Mouse (Mus musculus) adrenal gland (tissue): ENCODE measurements at regions not wholly inside any gene's neighbourhood (a gene's known extent, or its start where the extent isn't known, plus 50 kb on each side); places are given as distances from the start of the nearest gene placed in this dataset.
"Not testable (repeated sequence)": the region's sequence is repeated elsewhere in the genome, so short reads cannot be mapped to it uniquely, and the experiment has no call there.

ENCODE experiments used
- intact Hi-C: fragments of 180-260 bp; cut with DNase I; formaldehyde crosslinking; loops from one replicate; pipeline ENCODE4 v1.15.1; 2025

GRCm38 (mm10) chr3:137217926-137218325 is 122.9 kb upstream of the Emcn start:
- intact Hi-C loops: no loop called here

DNA sequence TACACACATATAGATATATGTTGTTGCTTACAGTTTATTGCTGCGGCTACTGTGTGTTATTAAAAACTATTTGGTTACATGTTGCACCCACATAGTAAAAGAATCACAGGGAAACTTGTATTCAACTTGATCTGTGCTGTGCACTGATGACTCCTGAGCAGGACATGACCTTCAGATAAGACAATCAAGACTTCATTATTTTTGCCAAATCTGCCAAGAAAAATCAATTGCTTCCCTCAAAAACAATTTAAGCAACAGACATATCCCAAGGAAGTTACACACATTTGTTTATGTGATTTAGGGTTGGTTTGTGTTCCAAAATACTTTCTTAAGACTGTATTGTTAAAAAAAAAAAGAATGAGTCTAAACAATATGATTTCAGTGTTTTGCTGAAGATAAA is 114.7 kb upstream of the Emcn start:
- intact Hi-C loops: no loop called here

- intact Hi-C loops: no loop called here
Measured at GRCm38 (mm10) chr3:137227122-137227838, 113.6 kb upstream of the Emcn start.

DNA sequence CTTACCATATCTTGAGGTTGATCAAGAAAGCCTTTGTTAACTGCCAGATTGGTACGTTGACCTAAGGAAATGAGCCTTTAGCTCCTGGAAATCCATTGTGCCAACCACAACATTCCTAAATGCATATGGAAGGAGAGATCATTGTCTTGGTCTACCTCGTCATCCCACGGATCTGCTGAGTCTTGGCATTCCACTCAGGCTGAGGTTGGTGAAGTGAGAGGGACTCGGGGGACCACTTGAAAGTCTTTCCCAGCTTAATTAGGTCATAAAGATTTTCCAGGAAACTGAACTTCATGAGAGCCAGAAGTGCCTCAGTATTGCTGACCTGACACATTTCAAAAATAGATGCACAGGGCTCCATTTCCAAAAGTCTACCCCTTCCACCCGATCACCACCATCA is 112.5 kb upstream of the Emcn start:
- intact Hi-C loops: no loop called here

DNA sequence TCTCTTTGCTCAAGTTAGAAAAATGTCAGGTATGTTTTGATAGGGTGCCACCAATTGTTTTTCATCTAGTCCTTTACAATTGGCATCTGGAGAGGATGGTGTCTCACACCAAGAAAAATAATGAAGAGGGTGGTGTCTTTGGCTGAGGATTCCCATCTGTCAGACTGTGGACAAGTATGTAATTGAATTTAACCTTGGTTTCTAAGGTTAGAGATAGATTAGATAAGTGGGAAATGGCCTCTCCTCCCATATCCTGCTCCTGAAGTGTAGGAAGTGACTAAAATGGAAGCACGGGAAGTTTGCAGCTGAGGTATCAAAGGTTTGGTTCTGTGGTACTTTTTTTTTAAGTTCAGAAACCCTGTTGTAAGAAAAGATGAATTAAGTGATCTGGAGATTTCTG is 98.0 kb upstream of the Emcn start:
- intact Hi-C loops: loop anchor here (10.0 kb wide), 1 partner anchor 102 kb away; the partner anchor contains the start of gene Emcn

- intact Hi-C loops: no loop called here
Measured at GRCm38 (mm10) chr3:137263907-137264306, 77.0 kb upstream of the Emcn start.

DNA sequence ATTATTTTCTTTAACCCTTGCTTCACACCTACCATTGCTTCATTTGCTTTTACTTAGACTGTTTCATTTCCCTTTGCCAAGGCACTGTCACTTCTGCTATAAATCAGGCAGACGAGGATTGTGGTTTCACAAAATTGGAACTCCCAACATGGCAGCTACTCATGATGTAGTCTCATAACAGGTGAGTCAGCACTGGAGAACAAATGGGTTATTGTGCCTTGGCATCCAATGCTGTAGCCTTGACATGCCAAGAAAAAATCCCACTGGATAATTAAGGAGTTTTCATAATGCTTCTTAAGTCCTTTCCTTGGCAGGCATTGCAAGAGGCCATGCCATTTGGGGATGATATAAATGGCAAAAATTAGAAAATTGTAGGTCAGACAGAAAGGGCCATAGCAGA is 73.1 kb upstream of the Emcn start:
- intact Hi-C loops: no loop called here

DNA sequence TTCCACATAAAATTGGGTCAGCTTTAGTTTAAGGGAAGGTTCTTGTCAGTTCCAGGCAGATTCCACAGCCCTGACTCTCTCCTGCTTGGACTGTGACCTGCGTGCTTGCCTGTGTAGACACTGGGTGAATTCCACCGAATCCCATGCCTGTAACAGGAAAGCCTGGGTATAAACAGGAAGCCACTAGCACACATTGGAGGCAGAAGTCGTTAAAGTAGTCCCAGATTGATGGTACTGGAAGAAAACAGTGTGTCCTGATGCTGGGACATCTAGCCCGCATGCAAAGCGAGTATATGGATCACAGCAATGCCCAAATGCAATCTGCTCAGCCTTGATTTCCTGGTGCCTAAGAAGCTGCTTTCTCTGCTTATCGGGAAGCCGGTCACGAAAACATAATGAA is 65.4 kb upstream of the Emcn start:
- intact Hi-C loops: no loop called here

DNA sequence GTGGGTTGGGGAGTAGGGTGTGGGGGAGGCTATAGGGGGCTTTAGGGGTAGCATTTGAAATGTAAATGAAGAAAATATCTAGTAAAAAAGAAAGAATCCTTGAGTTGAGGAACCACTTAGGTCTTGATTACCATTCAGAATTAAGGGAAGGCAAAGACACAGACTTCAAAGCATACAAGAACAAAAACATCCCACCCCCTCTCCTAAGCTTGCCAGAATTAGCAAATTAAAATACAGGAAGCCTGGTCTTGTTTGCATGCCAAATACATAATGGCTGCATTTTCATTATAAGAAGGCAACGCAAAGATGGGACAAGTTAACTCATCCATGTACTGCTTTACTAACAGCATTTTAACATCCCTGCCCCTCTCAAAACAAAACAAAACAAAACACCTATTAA is 61.6 kb upstream of the Emcn start:
- intact Hi-C loops: no loop called here

- intact Hi-C loops: no loop called here
Measured at GRCm38 (mm10) chr3:137281052-137281451, 59.8 kb upstream of the Emcn start.

GRCm38 (mm10) chr3:137287558-137287957 is 53.3 kb upstream of the Emcn start:
- intact Hi-C loops: not testable (repeated sequence)

DNA sequence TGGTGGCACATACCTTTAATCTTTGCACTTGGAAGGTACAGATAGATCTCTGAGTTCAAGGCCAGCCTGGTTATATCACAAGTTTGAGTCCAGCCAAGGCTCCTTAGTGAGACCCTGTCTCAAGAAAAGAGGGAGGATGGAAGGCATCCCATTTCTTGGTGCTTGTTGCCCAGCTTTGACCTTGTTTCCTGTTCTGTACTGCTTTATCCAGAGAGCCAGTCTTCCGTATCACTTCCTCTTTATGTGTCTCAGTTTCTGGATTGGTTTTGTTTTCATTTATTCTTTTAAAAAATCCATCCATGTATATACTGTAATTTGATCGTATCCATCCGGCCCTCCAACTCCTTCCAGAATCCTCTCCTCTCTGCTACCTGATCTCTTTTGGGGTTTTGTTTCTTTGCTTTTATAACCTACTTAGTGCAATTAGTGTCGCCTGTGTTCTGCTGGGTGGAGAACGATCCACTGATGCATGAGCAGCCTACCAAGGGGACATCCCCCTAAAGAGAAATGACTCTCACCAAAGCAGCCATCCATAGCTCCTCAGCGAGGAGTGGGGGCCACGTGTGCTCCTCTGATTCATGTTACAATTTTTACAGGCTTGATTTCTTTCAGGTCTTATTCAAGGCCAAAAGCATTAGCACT is 52.4 kb upstream of the Emcn start:
- intact Hi-C loops: no loop called here

GRCm38 (mm10) chr3:137288943-137289682 is 51.8 kb upstream of the Emcn start:
- intact Hi-C loops: no loop called here

GRCm38 (mm10) chr3:137289683-137289984 is 51.2 kb upstream of the Emcn start:
- intact Hi-C loops: no loop called here
